Mouse (Mus musculus) megakaryocyte, embryonic 14.5 days (primary cell): ENCODE results near the gene Rabep2.

Experiments
- FLI1 ChIP-seq: IDR thresholded peaks from 2 replicates; pipeline ENCODE4 v1.6.1; 2012; ENCODE audit warnings: low read length, inconsistent platforms, mixed read lengths
- GATA1 ChIP-seq: IDR thresholded peaks from 3 replicates; pipeline ENCODE4 v1.6.1; 2012; ENCODE audit warnings: mixed read lengths, low read length, inconsistent platforms, borderline replicate concordance

DNA sequence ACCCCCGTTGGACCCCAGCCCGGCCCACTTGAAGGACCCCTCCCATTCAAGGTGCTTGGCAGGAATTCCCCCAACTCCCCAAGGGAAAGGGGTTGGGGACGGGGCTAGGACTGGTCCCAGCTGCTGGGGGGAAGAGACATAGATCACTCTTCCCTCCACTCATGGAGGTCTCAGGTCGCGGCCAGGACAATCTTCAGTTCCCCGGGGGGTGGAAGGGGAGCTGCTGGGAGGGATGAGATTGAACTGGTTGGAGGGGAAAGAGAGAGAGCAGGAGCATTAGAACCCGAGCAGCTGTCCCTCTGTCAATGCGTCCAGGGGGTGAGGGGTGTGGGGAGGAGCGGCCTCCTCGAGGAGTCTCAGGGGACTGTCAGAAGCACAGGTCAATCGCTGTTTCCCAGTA lies 63.4 kb downstream of the Rabep2 start:
- TF ChIP-seq FLI1 = no peak
- TF ChIP-seq GATA1 = no peak
